Mouse (Mus musculus) urinary bladder, adult 2 months (tissue): ENCODE measurements at regions not wholly inside any gene's neighbourhood (a gene's known extent, or its start where the extent isn't known, plus 50 kb on each side); places are given as distances from the start of the nearest gene placed in this dataset.

Source experiments
- DNase-seq: peaks from one replicate; pipeline ENCODE4 v3.0.0; 2022; ENCODE audit warnings: low spot score

DNA sequence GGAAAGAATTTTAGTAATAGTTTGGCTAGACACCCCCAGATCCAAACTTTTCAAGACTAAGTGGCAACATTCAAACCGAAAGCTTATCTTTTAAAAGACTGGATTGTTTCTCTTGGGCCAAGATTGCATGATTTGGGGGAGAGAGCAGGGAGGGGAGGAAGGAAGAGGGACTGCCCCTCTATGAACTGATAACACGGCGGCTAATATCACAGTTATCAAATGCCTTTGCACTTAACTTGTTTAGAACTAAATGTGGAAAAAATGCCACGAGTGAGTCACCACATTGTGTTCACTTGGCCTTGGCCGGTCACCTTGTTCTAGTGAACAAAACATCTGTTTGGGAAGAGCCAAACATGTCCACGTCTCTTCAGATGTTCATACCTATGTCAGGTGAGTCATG, 92.3 kb downstream of the Tes start:
- DNase-seq = no peak

GRCm38 (mm10) chr6:17169971-17170781, 105.2 kb downstream of the Tes start:
- no peak for DNase-seq

DNA sequence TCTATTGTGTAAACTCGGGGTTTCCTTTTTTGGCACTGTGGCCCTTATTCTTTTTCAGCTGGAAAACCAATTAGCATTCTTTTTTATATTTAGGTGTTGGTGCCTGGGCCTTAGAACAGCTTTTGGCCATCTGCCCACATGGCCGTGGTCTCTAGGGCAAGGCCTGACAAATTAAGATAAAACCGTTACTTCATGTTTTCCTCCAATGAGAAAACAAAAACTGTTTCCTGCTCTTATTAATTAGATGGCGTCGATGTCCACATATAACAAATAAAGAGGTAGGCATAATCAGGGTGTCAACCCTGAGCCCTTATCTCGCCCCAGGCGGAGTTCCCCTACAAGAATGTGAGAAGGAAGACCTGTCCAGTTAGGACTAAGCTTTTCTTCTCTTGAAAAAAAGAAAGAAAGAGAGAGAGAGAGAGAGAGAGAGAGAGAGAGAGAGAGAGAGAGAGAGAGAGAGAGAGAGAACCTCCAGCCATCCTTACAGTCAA, 105.9 kb downstream of the Tes start:
- DNase-seq = no peak

DNA sequence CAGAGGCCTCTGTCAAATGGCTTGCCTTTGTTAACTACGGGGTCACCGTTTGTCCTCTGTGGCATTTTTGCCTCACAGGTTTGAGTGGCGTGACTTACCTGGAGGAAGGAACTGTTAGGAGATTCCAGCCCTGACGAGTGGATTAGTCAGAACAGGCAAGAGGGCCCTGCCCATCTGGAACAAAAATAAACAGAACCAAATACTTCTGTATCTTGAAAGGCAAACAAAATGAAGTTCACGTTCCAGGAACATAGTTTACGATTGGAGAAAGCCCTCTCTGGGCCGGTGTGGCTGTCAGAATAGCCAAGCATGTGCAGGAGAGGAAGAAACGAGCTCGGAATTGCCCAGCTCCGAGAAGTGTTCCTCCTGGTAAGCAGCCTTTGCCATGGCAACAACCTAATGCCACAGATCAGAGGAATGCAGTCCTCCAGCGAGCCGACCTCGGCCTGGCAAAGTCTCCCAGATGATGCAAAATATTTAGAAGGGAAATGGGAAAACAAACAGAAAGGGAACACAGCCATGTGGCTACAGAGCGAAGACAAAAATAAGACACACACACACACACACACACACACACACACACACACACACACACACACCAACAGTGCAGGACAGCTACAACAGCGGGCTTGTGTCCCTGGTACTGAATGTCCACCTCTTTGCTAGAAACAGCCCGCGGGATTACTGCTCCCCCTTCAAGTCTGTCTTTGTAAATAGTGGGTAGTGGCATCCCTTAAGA, 106.5 kb downstream of the Tes start:
- peak; percentile 30 for DNase-seq

GRCm38 (mm10) chr6:17172050-17172449, 107.1 kb downstream of the Tes start:
- DNase-seq = no peak

GRCm38 (mm10) chr6:17177153-17177552, 103.8 kb upstream of the Cav2 start:
- no peak for DNase-seq

GRCm38 (mm10) chr6:17179476-17179875, 101.5 kb upstream of the Cav2 start:
- no peak for DNase-seq

DNA sequence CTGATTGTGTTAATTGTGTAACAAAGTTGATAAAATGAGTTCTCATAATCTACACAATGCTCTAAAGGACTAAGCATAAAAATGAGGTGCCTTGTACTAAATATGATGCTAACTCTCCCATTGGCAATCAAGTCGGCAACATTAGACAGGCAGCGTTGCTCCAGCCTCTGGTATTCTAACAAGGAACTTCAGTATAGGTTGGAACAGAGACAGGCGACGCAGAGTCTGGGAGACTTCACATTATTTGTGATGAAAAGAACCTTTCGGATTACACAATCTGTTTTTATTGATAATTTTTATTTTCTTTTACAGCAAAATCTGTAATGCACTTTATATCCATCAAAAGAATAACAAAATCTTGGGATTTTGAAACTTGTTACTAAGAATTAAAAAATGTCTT, 94.4 kb upstream of the Cav2 start:
- no peak for DNase-seq

- no peak for DNase-seq
Measured at GRCm38 (mm10) chr6:17187106-17187505, 93.9 kb upstream of the Cav2 start.

DNA sequence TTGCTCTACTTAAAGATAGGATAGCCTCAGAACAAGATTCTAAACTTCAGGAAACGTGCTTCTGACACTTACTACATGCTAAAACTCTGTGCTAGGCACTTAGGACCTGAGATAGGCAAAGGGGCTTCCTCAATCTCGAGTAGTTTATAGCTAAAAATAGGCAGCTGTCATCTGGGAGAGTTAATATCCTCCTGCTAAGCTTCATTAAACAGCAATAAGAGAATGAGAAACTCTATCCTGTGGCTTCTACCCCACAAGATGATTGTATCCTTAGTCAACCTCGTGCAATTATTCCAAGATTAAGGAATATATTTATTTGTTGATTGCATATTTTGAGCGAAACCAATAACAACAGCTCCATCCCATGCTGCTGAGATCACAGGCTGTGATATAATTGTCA, 85.4 kb upstream of the Cav2 start:
- no peak for DNase-seq

DNA sequence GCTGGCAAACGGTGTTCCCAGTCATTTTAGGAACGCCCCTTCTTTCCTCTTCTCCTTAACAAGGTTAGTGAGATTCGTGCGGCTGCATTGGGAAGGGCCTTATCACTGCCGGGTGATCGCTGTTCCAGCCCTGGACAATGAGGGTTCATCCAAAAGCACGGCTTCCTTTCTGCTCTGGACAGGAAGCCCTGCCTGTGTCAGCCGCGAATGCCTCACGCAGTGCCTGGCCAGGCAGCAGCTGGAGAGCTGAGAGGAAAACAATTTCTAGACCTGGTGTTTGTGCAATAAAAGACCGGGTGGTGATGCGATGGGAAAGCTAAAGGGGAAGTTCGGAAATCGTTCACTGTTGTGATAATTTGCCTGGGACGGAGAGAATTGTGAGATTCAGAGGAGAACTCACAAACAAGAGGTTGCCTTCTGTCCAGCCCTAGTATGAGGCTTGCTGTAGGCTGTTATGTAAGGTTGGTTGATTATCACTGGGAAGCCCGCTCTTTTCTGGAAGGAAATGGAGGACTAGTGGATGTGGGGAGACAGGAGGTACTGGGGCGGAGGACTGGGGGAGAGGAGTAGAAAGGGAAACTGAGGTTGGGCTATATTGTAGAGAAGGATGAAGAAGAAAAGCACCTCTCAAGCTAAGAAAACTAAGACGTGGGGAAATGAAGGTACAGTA, 83.1 kb upstream of the Cav2 start:
- DNase-seq = no peak

DNA sequence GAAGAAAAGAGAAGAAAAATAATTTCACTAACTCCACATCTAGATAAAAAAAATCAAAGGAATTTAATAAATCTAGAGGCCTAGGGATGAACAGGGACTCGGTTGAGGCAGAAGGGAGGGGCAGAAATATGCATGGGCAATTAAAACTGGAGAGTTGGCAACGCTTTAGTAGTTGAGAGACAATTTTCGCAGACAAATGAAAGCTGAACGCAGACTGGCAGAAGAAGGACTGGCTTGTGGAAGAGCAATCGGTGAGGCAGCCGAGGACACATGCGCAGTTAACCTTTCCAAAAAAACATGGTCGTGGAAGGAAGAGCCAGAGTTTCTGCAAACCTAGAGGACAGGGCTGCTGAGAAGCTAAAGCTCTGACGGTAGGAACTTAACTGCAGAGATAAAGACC, 82.1 kb upstream of the Cav2 start:
- DNase-seq = no peak

- DNase-seq = no peak
Measured at GRCm38 (mm10) chr6:17201916-17202636, 78.9 kb upstream of the Cav2 start.

DNA sequence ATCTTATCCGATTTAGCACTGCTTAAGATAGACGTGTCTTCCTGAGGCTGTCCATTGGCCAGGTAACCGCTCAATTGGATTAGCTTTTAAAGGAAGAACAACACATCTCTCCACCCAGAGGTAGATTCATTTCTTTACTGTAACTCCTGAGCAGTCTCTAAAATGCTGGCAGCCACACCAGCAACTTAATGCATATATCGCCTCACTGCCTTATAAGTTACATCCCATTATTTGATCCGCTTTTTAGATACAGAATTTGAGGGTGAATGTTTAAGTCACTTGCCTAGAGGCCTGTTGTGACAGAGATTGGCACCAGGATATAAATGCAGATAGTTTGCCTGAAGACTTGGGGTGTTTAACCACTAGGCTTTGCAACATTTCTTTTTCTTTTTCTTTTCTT, 77.7 kb upstream of the Cav2 start:
- no peak for DNase-seq

DNA sequence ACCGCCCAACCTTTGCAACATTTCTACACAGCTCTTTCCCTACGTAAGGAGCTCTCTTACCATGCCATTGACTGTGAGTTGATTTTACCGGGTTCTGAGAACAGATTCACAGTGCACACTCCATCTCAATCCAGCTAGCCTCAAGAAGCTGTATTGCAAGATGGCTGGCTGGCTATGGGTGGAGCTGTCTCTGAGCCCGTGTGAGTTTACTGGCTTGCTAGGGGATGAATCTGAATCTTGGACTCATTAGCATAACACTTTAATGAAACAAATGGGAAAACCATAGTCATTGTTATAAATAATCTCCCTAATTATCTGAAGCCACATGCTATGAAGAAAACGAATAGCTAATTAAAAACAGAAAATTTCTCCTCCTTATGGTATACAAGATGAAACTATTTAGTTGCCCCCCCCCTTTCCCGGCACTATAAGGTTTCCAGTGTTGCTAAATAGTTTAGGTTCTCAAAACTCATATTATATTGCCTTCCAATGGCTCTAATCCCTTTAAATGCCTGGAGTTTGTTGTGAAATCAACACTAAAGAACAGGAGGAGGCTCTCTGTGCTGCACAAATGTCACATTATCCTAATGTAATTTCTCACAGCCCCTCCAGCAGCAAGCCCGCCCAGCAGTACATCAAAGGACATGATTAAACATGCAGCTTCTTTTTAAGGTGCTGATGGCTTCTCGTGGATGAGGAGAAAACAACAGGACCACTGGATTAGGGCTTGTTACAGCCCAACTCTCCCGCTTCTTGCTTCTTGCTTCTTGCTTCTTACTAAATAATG, 76.9 kb upstream of the Cav2 start:
- no peak for DNase-seq

- DNase-seq = no peak
Measured at GRCm38 (mm10) chr6:17206932-17207331, 74.1 kb upstream of the Cav2 start.

- DNase-seq = no peak
Measured at GRCm38 (mm10) chr6:17209792-17210191, 71.2 kb upstream of the Cav2 start.

GRCm38 (mm10) chr6:17211346-17211745, 69.6 kb upstream of the Cav2 start:
- DNase-seq = no peak

DNA sequence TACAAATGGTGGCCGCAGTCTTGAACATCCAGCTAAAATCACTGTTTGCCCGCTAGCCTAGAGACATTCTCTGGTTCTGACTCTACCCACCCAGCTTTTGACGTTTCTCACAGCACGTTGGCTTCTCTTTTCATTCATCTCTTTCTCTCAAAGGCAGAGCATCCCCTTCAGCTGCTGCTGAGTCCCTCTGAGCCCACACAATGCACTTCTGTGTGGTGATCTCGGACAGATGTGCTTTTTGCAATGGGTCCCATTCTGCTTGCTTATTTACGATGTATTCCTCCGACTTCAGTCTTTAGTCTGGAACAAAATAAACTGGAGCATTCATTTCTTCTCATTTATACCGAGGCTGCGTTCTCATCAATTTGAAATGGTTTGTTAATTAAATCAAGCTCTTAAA, 66.2 kb upstream of the Cav2 start:
- no peak for DNase-seq

- no peak for DNase-seq
Measured at GRCm38 (mm10) chr6:17216442-17216841, 64.5 kb upstream of the Cav2 start.

- DNase-seq = no peak
Measured at GRCm38 (mm10) chr6:17223744-17224143, 57.2 kb upstream of the Cav2 start.
